Mouse (Mus musculus): ENCODE results near the gene Wbp1.

GRCm38 (mm10) chr6:83142886-83143285 lies 21.5 kb upstream of the Wbp1 start:
- TF ChIP-seq CTCF (IDR thresholded peaks at IDR 0.05; ENCODE audit: low read depth) (no peak), EP300 (IDR thresholded peaks at IDR 0.05; ENCODE audit: low read depth) (no peak)

Measured in heart, postnatal 0 days (tissue).